Comparison of ENCODE assay signal across 19 mouse cellular contexts in genomic region chr1:87245430-87245829, GRCm38 (mm10). TPM values are rescaled to one million over a fixed set of nuclear protein-coding genes. Genes with fewer than 3 reads are reported as not detected.
DNase-seq lines count a peak whose midpoint lies in the region; ATAC-seq and TF ChIP-seq lines count a peak whose summit lies in the region.
"Had no signal": no experiment of that assay in that cellular context is flagged by ENCODE, and none has a peak within 500 bp of the region (broad histone marks: within the 10 kb centered on the region; RNA-seq: fewer than 3 reads in every experiment).

No protein-coding gene starts in this region.

- H3K9me3 ChIP-seq in ES-E14 (ENCODE audit: control insufficient read depth, insufficient read depth, low read depth, low read length) (no peaks in the 10 kb centered on the region), MEL (replicated peaks; ENCODE audit: insufficient read depth, low read length) (no peaks in the 10 kb centered on the region)
- no peaks in the 10 kb centered on the region for H3K9me3 ChIP-seq in liver, embryonic 12.5 days (replicated peaks)
- H3K9me3 ChIP-seq in liver, embryonic 14.5 days (ENCODE audit: control insufficient read depth, low read length) = no peaks in the 10 kb centered on the region
- H3K9me3 ChIP-seq: embryonic facial prominence, embryonic 13.5 days; embryonic facial prominence, embryonic 15.5 days; forebrain, embryonic 10.5 days; forebrain, embryonic 12.5 days; G1E had no signal

- no peak for TF ChIP-seq EP300 in MEL (IDR thresholded peaks at IDR 0.05; ENCODE audit: low read depth in 1 of 2, low read length in 2 of 2)
- TF ChIP-seq EP300 in liver, embryonic 14.5 days (IDR thresholded peaks at IDR 0.05; ENCODE audit: low read depth) = peak; percentile 11; the same call in 1 of the 2 replicates

- TF ChIP-seq CTCF in MEL (IDR thresholded peaks at IDR 0.05 in 2 of 3, conservative IDR thresholded peaks at IDR 0.05 in 1 of 3; ENCODE audit: control insufficient read depth in 1 of 3, insufficient read depth in 1 of 3, low read depth in 2 of 3, low read length in 3 of 3, poor library complexity in 1 of 3, severe bottlenecking in 1 of 3) = no peak
- no peak for TF ChIP-seq CTCF in liver, embryonic 14.5 days (IDR thresholded peaks at IDR 0.05; ENCODE audit: low read depth)

- no peaks in the 10 kb centered on the region for H3K79me2 ChIP-seq in MEL (ENCODE audit: control insufficient read depth, insufficient read depth, low read length, poor library complexity)

- H3K4me1 ChIP-seq in ES-E14 (ENCODE audit: control insufficient read depth in 2 of 2, insufficient read depth in 2 of 2, low read length in 2 of 2, poor library complexity in 1 of 2) (peaks cover 0 to 5% of the 10 kb centered on the region in 2 experiments; a peak in 1 of 4 replicates), MEL (ENCODE audit: control insufficient read depth in 1 of 2, insufficient read depth in 2 of 2, low read length in 2 of 2) (0 out of 4 replicates have a peak, but pooled peaks cover 0 to 1% of the 10 kb centered on the region in 2 experiments)
- H3K4me1 ChIP-seq in liver, embryonic 12.5 days = peaks cover 17% of the 10 kb centered on the region
- peaks cover 0 to 9% of the 10 kb centered on the region in 2 experiments; a peak in 3 of 4 replicates for H3K4me1 ChIP-seq in liver, embryonic 14.5 days (replicated peaks; ENCODE audit: control insufficient read depth in 2 of 2, insufficient read depth in 2 of 2, low read length in 1 of 2)
- H3K4me1 ChIP-seq: forebrain, embryonic 12.5 days had no signal

- no peak for DNase-seq in ES-E14 (ENCODE audit: low read depth, low spot score)
- no peak for DNase-seq in MEL (ENCODE audit: low read depth, low spot score)
- no peak for DNase-seq in liver, embryonic 14.5 days (ENCODE audit: low read depth in 3 of 3, low spot score in 3 of 3)
- DNase-seq in cerebellum, postnatal 36 days = no peak
- DNase-seq in right cerebral cortex, postnatal 10 days (ENCODE audit: low spot score in 2 of 2) = no peak
- DNase-seq in cerebellum, postnatal 10 days = no peak
- DNase-seq in left cerebral cortex, adult 11 months (ENCODE audit: low spot score) = no peak

- TF ChIP-seq POLR2A in MEL (IDR thresholded peaks at IDR 0.05; ENCODE audit: control insufficient read depth in 1 of 2, insufficient read depth in 1 of 2, low read depth in 1 of 2, low read length in 2 of 2, poor library complexity in 1 of 2) = no peak

- H3K36me3 ChIP-seq in ES-E14 (ENCODE audit: control insufficient read depth, insufficient read depth, low read length, poor library complexity, severe bottlenecking) = no peaks in the 10 kb centered on the region
- H3K36me3 ChIP-seq in MEL (ENCODE audit: control insufficient read depth in 1 of 2, insufficient read depth in 2 of 2, low read length in 2 of 2) = no peaks in the 10 kb centered on the region
- no peaks in the 10 kb centered on the region for H3K36me3 ChIP-seq in liver, embryonic 12.5 days
- H3K36me3 ChIP-seq in liver, embryonic 14.5 days (replicated peaks; ENCODE audit: control insufficient read depth, insufficient read depth, low read depth) = no peaks in the 10 kb centered on the region
- H3K36me3 ChIP-seq: embryonic facial prominence, embryonic 15.5 days; forebrain, embryonic 12.5 days had no signal

- peak overlapping the region; percentile 55 for H3K4me2 ChIP-seq in liver, embryonic 12.5 days
- H3K4me2 ChIP-seq in liver, embryonic 14.5 days (ENCODE audit: low read depth) = no peak overlapping the region

- WGBS in liver, embryonic 12.5 days (ENCODE audit: insufficient replicate concordance) = 11% methylated on average over 1 of the region's 1 CpGs
- WGBS in liver, embryonic 14.5 days (ENCODE audit: insufficient replicate concordance) = 0% methylated on average over 1 of the region's 1 CpGs

- no peaks in the 10 kb centered on the region for H3K27me3 ChIP-seq in MEL (ENCODE audit: control insufficient read depth in 1 of 2, insufficient read depth in 2 of 2, low read length in 2 of 2)
- 0 out of 2 replicates have a peak, but pooled peaks cover 3% of the 10 kb centered on the region for H3K27me3 ChIP-seq in liver, embryonic 12.5 days (replicated peaks)
- no peaks in the 10 kb centered on the region for H3K27me3 ChIP-seq in liver, embryonic 14.5 days (ENCODE audit: control insufficient read depth, insufficient read depth, low read length)
- H3K27me3 ChIP-seq: embryonic facial prominence, embryonic 13.5 days; embryonic facial prominence, embryonic 15.5 days; forebrain, embryonic 12.5 days had no signal

- no peak for TF ChIP-seq RAD21 in MEL (IDR thresholded peaks at IDR 0.05; ENCODE audit: low read depth, low read length)

- ATAC-seq in liver, embryonic 12.5 days = peak; percentile 70; the same call in 1 of the 2 replicates
- ATAC-seq in liver, embryonic 14.5 days (ENCODE audit: insufficient read depth) = peak; percentile 65; the same call in 1 of the 2 replicates

- H3K4me3 ChIP-seq in ES-E14 (ENCODE audit: insufficient read depth in 1 of 2, low read depth in 1 of 2, low read length in 2 of 2, poor library complexity in 1 of 2, severe bottlenecking in 1 of 2) = no peak overlapping the region
- no peak overlapping the region for H3K4me3 ChIP-seq in MEL (ENCODE audit: control insufficient read depth in 1 of 2, insufficient read depth in 1 of 2, low read depth in 2 of 2, low read length in 2 of 2)
- H3K4me3 ChIP-seq in liver, embryonic 12.5 days = no peak overlapping the region
- H3K4me3 ChIP-seq in liver, embryonic 14.5 days (ENCODE audit: insufficient read depth in 1 of 2, low read depth in 2 of 2, low read length in 2 of 2) = no peak overlapping the region
- H3K4me3 ChIP-seq: embryonic facial prominence, embryonic 13.5 days; embryonic facial prominence, embryonic 15.5 days; erythroblast, embryonic 14.5 days; forebrain, embryonic 12.5 days had no signal

- H3K27ac ChIP-seq in ES-E14 (ENCODE audit: insufficient read depth, low read depth, low read length, poor library complexity, severe bottlenecking) (no peak overlapping the region), MEL (ENCODE audit: control insufficient read depth, low read depth, low read length) (no peak overlapping the region)
- H3K27ac ChIP-seq in liver, embryonic 12.5 days = no peak overlapping the region
- no peak overlapping the region for H3K27ac ChIP-seq in liver, embryonic 14.5 days
- H3K27ac ChIP-seq: embryonic facial prominence, embryonic 13.5 days; embryonic facial prominence, embryonic 15.5 days; forebrain, embryonic 10.5 days; forebrain, embryonic 12.5 days had no signal

- in situ Hi-C loops in ES-E14 (cut with MboI; ENCODE audit: low sequenced_read_pairs in 2 of 2, unreplicated experiment in 2 of 2) = no loop called here

- H3K9ac ChIP-seq in ES-E14 (ENCODE audit: insufficient read depth, low read depth, low read length, poor library complexity, severe bottlenecking) (no peak overlapping the region), MEL (ENCODE audit: control insufficient read depth, low read depth, low read length, poor library complexity, severe bottlenecking) (no peak overlapping the region)
- H3K9ac ChIP-seq in liver, embryonic 12.5 days = no peak overlapping the region
- no peak overlapping the region for H3K9ac ChIP-seq in liver, embryonic 14.5 days (replicated peaks)
- H3K9ac ChIP-seq: embryonic facial prominence, embryonic 13.5 days; embryonic facial prominence, embryonic 15.5 days; forebrain, embryonic 12.5 days had no signal

TF ChIP-seq in ES-E14, 5 proteins besides CTCF, POLR2A, EP300 and RAD21 (continues in another document):
- TF ChIP-seq MAFK (IDR thresholded peaks at IDR 0.05; ENCODE audit: insufficient read depth, low read depth, low read length) = no peak
- no peak for TF ChIP-seq ZC3H11A (IDR thresholded peaks at IDR 0.05; ENCODE audit: borderline replicate concordance, low read depth, low read length)
- 0 out of 2 replicates have a peak, but pooled peaks have one; percentile 23 for TF ChIP-seq ZNF384 (IDR thresholded peaks at IDR 0.05; ENCODE audit: low read depth, low read length)

TF ChIP-seq in MEL, 35 proteins besides CTCF, POLR2A, EP300 and RAD21:
- peak; percentile 16; the same call in 1 of the 2 replicates for TF ChIP-seq TAL1 (IDR thresholded peaks at IDR 0.05; ENCODE audit: low read length)
- TF ChIP-seq POLR2AphosphoS5 (IDR thresholded peaks at IDR 0.05; ENCODE audit: borderline replicate concordance, low read depth, low read length) = no peak

RNA-seq across cellular contexts. Expression of gene Efhd1, which starts 18.7 kb away (rescaled TPM):
- total RNA-seq in ES-E14 (2012; rRNA removed) (1.3 and 1.8 TPM in 2 replicates), MEL (2012; rRNA removed) (not detected in 2 replicates)
- polyA plus RNA-seq in MEL (2012; ENCODE audit: insufficient read depth in 1 of 2, insufficient read length in 2 of 2, low read depth in 1 of 2, low replicate concordance in 2 of 2, missing spikeins in 1 of 2) = under 1 TPM in 1 of 2 experiments, not detected in 1; 0.15 TPM
- polyA plus RNA-seq in liver, embryonic 12.5 days (2016; fragmentation: Nextera tagmentation; extraction: Ambion mirVana) = not detected in 2 replicates
- polyA plus RNA-seq in liver, embryonic 14.5 days (2012; rRNA removed) = not detected in 2 replicates
- polyA plus RNA-seq in liver, embryonic 14.5 days (2014; fragmentation: Nextera tagmentation; extraction: Ambion mirVana) = not detected in 2 replicates
- total RNA-seq: common myeloid progenitor, adult 5-6 weeks had no signal
- polyA plus RNA-seq: erythroblast, embryonic 14.5 days; G1E had no signal

RNA-seq across cellular contexts. Expression of gene Eif4e2, which starts 31.7 kb away (rescaled TPM):
- total RNA-seq in ES-E14 (2012; rRNA removed) (165 and 221 TPM in 2 replicates), MEL (2012; rRNA removed) (165 and 171 TPM in 2 replicates)
- polyA plus RNA-seq in MEL (2012; ENCODE audit: insufficient read depth in 1 of 2, insufficient read length in 2 of 2, low read depth in 1 of 2, low replicate concordance in 2 of 2, missing spikeins in 1 of 2) = 100 to 1,000 TPM; 132 to 220 TPM
- polyA plus RNA-seq in liver, embryonic 12.5 days (2016; fragmentation: Nextera tagmentation; extraction: Ambion mirVana) = 114 and 117 TPM in 2 replicates
- polyA plus RNA-seq in liver, embryonic 14.5 days (2012; rRNA removed) = 18.9 and 34.8 TPM in 2 replicates
- 54.9 and 59.7 TPM in 2 replicates for polyA plus RNA-seq in liver, embryonic 14.5 days (2014; fragmentation: Nextera tagmentation; extraction: Ambion mirVana)

RNA-seq across cellular contexts. Expression of gene Chrng, which starts 41.0 kb away (rescaled TPM):
- total RNA-seq in ES-E14 (2012; rRNA removed) (0.13 and 0.16 TPM in 2 replicates), MEL (2012; rRNA removed) (not detected in 2 replicates)
- not detected for polyA plus RNA-seq in MEL (2012; ENCODE audit: insufficient read depth in 1 of 2, insufficient read length in 2 of 2, low read depth in 1 of 2, low replicate concordance in 2 of 2, missing spikeins in 1 of 2)
- 0.52 and 0.54 TPM in 2 replicates for polyA plus RNA-seq in liver, embryonic 12.5 days (2016; fragmentation: Nextera tagmentation; extraction: Ambion mirVana)
- polyA plus RNA-seq in liver, embryonic 14.5 days (2012; rRNA removed) = not detected in 2 replicates
- not detected in 2 replicates for polyA plus RNA-seq in liver, embryonic 14.5 days (2014; fragmentation: Nextera tagmentation; extraction: Ambion mirVana)
- total RNA-seq: adrenal gland, adult 2 months; adrenal gland, postnatal 25 days; common myeloid progenitor, adult 5-6 weeks had no signal
- polyA plus RNA-seq: adrenal gland, adult 2 months; erythroblast, embryonic 14.5 days; forebrain, embryonic 12.5 days; forebrain, embryonic 14.5 days; forebrain, embryonic 16.5 days; G1E had no signal

RNA-seq across cellular contexts. Expression of gene Chrnd, which starts 55.0 kb away (rescaled TPM):
- total RNA-seq in ES-E14 (2012; rRNA removed) = 0.13 TPM in 1 of 2 replicates, not detected in the other
- not detected in 2 replicates for total RNA-seq in MEL (2012; rRNA removed)
- not detected for polyA plus RNA-seq in MEL (2012; ENCODE audit: insufficient read depth in 1 of 2, insufficient read length in 2 of 2, low read depth in 1 of 2, low replicate concordance in 2 of 2, missing spikeins in 1 of 2)
- polyA plus RNA-seq in liver, embryonic 12.5 days (2016; fragmentation: Nextera tagmentation; extraction: Ambion mirVana) = 0.07 TPM in 1 of 2 replicates, not detected in the other
- polyA plus RNA-seq in liver, embryonic 14.5 days (2012; rRNA removed) = not detected in 2 replicates
- polyA plus RNA-seq in liver, embryonic 14.5 days (2014; fragmentation: Nextera tagmentation; extraction: Ambion mirVana) = not detected in 2 replicates
- total RNA-seq: adrenal gland, adult 2 months; adrenal gland, postnatal 25 days; common myeloid progenitor, adult 5-6 weeks; G1E had no signal
- polyA plus RNA-seq: adrenal gland, adult 2 months; erythroblast, embryonic 14.5 days; forebrain, embryonic 10.5 days; forebrain, embryonic 14.5 days; forebrain, embryonic 16.5 days; G1E had no signal
